Mouse (Mus musculus) left cerebral cortex, postnatal 36 days (tissue): ENCODE data around the gene Zfp1. TPM values are rescaled to one million over a fixed set of nuclear protein-coding genes. Genes with fewer than 3 reads are reported as not detected.

ENCODE experiments used
- DNase-seq, 2 experiments: peaks; one replicate each; pipeline ENCODE4 v3.0.0; 2021 to 2022; ENCODE audit warnings: low spot score in 2 of 2, mixed read lengths in 1 of 2
- intact Hi-C: fragments of 180-260 bp; cut with DNase I; formaldehyde crosslinking; loops from one replicate; pipeline ENCODE4 v1.15.1; 2025
- total RNA-seq, 2 experiments: library from RNA; stranded (reverse); gene quantifications; 2 replicates each; pipeline ENCODE4 v1.2.3; 2021

Gene Zfp1
- total RNA-seq: 10 to 100 TPM; 22.7 to 24.6 TPM

DNA sequence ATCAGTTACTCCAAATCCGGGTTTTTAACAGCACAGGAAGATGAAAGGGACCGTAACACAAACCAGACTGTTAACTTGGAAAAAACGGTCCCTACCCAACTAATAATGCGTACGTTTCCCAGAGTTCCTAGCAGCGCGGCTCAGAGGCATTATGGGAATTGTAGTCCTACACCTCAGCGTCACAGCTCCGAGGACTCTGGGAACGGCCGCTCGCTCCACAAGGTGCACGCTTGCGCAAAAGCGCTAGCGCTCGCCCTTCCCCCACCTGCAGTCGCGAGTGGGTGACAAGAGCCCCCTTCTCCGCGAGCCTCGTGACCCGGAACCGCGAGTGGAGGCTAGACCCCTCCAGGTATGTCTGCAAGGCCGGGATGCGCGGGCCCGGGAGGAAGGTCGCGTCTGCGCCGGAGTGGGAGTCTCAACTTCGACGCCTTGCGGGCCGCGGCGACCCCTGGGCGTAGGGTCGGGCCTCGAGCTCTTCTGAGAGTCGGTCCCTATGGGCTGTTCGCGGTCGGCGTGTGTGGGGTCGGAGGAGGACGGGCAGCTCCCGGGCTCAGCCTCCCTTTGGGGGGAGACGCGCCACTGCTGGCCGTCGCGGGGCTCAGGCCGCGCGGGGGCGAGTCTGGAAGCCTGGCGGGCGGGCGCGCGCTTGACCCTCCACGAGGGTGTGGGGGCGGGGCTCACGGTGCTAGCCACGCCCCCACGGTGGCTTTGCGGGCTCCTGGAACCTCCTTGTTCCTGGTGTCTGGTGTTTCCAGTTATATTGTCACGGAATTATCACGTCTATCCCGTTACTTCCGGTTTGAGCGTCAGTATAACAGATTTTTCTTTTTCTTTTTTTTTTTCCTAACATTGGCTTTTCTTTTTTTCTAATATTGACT is at the start of gene Zfp1:
Zfp1 (plus strand) TSS at position 138 of the 878 bp plus-strand sequence.
- intact Hi-C loops: loop anchor here (5.0 kb wide), 1 partner anchor 106 kb away; the partner anchor contains the start of gene Znrf1
- peak; percentile 91 to 92 for DNase-seq

DNA sequence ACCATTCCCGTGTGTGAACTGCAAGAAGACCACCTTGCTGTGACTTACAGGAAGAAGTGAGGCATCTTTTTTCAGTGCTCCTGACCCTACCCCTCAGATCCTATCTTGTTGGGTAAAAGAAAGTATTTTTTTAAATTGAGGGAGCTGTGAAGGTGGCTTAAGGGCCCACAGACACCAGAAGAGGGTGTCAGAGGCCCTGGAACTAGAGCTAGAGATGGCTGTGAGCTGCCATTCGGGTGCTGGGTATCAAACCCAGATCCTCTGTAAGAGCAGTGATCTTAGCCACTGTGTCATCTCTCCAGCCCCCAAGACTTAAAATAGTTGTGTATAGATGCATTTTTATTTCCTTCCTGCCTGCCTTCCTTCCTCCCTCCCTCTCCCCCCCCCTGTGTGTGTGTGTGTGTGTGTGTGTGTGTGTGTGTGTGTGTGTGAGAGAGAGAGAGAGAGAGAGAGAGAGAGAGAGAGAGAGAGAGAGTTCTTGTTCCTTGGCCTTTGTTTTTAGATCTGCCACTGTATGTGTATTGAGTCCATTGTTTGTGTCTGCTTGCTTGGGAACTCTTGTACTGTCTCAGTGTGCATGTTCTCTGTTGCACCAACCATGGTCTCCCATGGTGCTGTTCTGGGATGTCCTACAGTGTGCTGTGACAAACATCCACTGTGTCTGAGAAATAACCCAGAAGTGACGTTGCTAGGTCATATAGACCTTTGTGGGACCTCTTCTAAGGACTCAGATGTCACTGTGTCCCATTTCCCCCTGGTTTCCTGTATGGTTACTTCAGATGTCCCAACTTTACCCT is 49.0 kb upstream of the Zfp1 start:
- DNase-seq: no peak
- intact Hi-C loops: no loop called here

DNA sequence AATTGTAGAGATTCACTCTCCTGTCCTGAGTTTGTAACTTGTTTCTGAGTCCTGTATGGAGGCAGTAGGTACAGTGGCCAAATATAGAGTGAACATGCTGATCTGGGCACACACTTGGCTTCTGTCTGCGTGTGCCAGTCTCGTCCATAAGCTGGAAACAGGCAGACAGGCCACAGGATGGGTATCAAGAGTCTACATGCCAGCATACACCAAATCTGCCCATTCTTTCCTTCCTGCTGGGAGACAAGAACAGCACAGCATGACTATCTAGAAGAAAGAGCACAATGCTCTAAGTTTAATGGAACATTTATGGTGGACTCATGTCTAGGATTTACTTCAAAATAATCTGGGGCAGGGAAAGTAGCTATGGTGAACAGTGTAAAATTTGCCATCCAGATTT is 48.2 kb upstream of the Zfp1 start:
- no peak for DNase-seq
- intact Hi-C loops: no loop called here

DNA sequence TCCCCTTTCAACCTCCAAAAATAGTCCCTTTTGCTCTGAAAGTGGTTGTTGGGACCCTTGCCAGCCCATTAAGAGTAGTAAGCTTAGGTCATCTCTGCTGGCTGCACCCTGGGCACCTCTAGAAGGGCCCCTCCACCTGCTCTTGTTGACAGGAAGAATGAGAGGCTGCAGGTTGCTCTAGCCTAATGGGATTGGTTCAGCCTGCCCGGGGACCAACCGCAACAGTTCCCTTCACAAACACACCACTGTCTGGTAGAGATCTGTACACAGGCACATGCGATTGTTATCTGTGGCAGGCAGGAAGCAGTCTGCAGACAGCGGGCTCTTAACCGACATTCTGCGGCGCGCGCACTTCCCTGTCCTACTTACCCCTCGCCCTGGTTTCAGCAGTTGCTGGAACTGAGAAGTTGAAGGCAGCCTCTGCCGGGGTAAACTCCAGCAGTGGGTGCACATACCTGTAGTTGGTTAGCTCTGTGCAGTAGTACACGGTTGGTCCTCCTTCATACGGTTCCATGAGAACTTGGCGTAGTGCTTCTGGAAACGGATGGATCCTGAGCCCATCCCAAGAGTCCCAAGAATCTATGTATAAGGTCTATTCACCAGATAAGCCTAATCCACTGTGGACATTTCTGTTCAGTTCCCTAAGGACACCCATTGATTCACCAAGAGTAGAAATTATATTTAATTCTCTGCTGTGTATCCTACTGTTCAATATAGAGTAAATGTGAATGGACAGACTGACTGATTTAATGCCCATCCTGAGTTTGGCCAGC is 47.3 kb upstream of the Zfp1 start:
- intact Hi-C loops: no loop called here
- DNase-seq: no peak

DNA sequence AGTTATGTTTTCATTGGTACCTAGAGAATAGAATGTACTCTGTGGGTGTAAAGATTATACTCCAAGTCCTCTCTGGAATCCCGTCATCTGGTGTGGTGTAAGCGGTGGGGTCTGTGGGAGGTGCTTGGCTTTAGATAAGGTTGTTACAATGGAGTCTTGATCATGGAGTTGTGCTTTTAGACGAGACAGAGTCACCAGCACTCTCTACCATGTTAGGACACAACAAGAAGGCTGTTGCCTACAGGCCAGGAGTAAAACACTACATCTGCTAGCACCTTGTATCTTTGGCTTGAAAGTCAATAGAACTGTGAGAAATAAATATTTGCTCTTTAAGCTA is 46.7 kb upstream of the Zfp1 start:
- DNase-seq: no peak
- intact Hi-C loops: no loop called here

DNA sequence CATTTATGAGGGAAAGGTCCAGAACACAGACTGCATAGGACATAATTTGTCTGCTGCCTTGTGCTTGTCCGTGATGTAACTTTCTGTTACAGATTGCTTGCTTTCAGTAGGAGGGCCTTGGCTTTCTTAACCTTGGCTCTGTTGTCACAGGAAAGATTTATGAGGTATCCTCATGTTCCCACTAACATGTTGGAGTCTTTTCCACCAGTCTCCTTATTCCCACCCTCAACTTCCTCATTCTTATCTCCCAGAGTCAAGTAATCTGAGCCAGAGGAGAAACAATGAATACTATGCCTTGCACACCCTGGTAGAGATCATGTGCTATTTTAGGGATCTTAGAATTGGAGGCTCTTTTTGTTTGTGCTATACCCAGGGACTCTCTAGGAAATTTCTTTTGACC is 45.9 kb upstream of the Zfp1 start:
- intact Hi-C loops: no loop called here
- DNase-seq: no peak

DNA sequence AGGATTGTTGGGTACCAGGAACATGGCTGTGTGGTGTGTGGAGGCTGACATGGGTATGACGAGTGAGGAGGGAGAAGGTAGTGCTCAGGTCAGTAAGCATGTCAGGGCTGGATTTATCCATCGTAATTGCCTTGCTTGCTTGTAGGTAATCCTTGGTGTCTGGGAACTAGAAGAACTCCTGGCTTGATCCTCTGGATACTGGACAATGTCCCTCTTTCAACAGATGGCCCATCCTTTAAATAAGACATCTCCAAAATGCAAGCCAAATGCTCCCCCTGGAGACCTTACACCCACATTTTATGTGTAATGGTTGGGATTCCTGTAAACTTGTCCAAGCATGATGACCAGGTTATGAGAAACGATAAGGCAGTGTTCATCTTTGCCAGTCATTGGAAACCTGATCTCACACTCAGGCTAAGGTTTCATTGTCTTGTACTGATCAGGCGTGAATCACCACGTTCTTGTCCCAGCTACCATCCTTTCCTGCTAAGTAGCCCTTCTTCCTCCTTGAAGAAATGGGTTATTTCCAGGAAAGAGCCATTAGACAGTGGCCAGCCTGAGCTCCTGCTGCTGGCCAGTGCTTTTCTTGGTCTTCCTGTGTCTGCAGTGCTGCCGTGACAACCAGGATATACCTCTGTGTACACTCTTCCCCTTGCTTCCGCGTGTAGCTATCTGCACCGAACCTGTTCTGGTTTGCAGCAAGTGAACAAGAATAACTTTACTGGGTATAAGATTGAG is 43.3 kb upstream of the Zfp1 start:
- intact Hi-C loops: no loop called here
- no peak for DNase-seq

DNA sequence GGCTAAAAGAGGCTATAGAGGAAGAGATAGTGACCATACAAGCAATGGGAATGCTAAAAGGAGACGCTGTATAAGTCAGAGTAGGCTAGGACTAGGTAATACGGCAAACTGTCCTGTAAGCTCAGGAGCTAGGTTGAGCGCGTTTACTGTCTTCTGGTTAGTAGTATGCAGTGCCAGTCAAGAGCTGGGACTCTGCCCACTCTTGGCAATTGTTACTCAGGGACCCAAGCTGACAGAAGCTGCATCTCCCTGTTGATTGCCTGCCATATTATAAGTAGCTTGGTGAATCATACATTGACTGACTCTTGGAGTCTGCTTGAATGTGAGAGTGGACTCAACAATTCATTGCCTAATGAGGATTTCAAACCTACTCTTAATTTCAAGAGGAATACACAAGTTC is 41.2 kb upstream of the Zfp1 start:
- intact Hi-C loops: no loop called here
- peak in 1 of 2 experiments; percentile 35 for DNase-seq

DNA sequence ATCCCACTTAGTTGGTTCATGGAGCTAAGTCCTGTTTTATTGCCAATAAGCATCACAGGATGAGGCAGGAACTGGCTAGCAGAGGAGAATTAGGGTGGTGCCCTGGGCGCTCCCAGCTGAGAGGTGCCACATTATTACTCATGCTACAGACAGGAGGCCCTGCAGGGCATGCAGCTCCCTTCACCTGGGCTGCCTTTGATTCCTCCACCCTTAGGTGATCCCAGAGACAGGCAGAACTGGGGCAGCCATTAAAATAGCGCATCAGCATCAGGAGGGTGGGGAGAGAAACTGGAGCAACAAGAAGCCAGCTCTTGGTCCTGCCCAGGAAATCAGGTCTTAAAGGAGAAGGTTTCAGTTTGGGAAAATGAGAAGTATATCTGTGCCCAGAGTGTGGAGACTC is 38.2 kb upstream of the Zfp1 start:
- DNase-seq: no peak
- intact Hi-C loops: no loop called here

DNA sequence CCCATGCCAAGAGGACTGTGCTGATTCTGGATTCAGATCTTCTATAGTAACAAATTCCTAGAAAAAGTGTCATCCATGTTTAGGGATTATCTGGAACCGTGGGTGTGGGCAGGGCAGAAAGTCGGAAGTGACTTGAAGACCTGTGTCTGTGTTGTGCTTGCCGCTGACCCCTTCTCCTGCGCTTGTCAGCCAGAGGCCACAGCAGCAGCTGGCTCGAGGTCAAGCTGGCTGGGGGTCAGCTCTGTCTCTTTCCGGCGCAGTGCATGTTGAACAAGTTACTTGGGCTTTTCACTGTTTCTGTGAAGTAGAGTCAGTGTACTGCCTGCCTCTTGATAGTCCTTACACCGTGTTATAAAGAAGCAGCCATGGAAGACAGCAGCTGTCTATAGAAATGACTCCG is 36.2 kb upstream of the Zfp1 start:
- DNase-seq: no peak
- intact Hi-C loops: no loop called here

DNA sequence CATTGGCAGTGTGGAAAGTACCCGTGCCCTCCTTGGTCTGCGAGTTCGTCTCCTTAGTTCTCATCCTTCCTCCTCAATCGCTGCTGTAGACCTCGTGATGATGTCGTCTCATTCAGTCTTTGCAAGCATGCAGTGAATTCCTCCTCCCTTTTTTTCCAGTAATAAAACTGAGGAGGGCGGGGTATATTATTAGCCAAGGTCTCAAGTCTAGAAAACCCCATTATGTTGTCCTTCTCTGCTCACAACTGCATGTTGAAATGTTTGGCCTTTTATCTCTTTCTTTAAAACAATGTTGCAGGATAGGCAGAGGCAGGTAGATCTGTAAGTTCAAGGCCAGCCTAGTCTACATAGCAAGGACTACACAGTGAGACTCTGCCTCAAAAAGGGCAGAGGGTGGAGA is 35.8 kb upstream of the Zfp1 start:
- intact Hi-C loops: no loop called here
- DNase-seq: no peak

DNA sequence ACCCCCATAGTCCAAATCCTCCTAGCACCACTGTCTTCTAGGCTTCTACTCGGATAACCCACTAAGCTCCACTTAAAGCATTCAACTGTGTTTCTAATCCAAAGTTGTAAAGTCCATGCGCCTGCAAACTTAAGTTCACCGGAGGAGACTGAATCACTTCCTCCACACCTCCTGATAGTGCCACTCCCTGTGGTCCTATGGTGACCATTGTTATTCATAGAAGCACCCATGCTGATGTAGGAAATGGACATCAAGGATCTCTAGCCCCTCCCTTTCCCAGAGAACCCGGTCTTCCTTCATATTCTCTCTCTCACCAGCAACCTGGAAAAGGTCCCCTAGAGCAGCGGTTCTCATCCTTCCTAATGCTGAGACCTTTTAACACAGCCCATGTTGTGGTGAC is 30.0 kb upstream of the Zfp1 start:
- intact Hi-C loops: no loop called here
- no peak for DNase-seq

DNA sequence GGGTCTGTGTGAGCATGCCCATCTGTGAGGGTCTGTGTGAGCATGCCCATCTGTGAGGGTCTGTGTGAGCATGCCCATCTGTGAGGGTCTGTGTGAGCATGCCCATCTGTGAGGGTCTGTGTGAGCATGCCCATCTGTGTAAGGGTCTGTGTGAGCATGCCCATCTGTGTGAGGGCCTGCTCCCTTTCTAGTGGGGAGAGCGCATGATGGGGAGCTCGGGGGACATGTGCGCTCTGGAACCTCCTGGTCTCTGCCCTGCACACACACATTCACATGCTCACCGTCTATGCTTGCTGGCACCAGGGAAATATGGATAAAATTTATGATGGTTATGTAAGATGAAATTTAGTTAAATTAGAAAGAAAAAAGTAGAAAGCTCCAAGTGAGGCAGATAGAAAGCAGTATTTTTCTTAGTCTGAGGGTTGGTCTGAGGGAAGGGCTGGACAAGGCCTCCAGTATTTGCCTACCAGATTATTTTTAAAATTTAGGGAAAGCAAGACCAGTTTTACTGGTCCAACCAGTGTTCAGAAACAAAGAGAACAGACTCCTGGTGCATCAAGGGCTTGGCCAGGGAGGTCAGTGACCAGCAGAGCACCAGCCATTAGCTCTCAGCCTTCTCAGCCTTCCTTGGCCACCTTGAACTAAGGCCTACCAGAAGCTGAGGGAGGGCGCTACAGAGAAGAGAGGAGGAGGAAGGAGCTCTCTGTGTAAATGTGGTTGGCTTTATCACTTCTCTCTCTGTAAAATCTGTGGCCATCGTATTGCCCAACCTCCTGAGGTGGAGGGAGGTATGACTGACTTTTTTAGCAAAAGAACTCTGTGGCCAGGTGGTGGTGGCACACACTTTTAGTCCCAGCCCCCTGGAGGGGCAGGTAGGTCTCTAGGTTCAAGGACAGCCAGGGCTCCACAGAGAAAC is 28.2 kb upstream of the Zfp1 start:
- intact Hi-C loops: no loop called here
- no peak for DNase-seq

DNA sequence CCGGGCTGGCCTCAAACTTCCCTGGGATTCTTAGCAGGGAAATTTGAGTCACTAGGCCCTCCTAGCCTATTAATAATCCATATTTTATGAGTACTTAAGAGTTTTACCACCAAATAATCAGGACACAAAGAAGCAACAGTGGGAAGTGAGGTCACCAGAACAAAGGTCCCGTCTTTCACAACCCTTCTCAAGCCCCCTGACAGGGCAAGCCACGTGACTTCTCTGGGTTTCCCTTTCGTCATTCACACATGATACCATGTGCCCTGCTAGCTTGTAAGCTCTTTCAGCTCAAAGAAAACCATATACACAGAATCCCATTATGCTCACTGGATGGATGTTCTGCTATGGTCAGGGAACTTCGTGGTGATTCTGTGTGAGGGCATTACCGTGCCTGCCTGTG is 25.4 kb upstream of the Zfp1 start:
- intact Hi-C loops: no loop called here
- DNase-seq: no peak

DNA sequence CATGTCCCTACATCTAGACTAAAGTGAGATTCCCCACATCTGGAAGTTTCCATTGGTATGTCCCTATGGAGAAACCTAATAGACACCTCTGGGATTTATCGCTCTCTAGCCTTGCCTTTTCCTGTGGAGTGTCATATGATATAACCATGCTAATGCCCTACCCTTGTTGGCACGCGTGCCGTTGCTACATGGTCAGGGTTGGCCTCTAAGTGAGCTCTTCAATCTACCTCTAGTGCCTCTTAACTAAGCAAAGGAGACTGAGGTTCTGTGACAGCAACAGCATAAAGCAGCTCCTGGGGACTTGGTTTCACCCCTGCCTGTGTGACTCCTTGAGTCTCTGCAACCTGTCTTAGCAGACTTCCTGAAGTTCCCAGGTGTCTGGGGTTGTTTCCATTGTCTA is 24.9 kb upstream of the Zfp1 start:
- no peak for DNase-seq
- intact Hi-C loops: no loop called here

DNA sequence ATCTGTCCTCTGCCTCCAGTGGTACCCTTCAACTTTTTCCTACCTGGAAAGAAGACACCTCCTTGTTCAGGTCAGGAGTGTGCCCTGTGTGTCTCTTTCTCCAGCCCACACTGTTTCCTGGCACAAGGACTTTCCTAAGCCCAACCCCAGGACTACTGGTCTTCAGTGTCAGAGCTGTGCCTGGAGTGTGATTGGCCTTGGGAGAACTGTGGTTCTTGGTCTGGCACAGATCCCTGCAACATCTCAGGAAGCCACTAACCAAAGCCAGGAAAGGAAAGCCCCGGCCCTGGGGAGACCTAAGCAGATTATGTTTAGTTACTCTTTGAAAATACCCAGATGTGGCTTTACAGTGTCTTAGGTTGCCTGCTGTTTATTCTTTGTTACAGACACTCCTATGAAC is 23.3 kb upstream of the Zfp1 start:
- intact Hi-C loops: no loop called here
- no peak for DNase-seq

DNA sequence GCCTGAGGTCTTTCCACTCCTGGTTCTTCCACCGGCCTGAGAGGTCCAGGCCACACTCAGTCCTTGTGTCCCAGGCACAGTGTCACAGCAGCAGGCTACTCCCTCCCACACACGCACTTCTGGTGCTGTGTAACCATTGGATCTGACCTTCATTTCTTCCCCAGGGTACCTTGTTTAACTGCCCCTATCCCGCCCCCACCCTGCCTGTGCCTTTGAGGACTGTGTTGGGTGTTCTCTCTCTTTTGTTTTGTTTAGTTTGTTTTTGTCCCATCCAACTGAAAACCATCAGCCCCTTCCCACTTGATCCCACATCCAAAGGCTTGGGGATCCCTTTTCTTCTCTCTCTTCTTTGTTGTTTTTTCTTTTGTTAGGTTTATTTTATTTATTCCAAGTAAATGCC is 21.1 kb upstream of the Zfp1 start:
- intact Hi-C loops: no loop called here
- DNase-seq: no peak

DNA sequence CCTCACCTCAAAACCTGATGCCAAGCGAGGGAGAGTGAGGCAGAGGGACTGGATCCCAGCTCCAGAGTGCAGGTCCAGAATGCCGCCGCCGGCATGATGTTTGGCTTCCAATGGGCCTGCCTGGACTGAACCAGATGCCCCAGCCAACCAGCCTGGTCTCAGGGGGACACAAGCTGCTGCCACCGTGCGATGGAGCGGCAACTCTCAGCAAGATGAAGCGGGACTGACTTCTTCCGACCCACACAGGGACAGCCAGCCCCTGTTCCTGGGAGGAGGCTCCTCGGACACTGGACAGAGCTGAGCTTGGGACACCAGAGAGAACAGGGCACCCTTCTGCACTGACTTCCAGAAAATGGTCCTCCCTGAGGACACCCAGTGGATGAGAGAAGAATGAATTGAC is 20.6 kb upstream of the Zfp1 start:
- intact Hi-C loops: no loop called here
- no peak for DNase-seq
